Mouse (Mus musculus) embryonic fibroblast, embryonic 13.5 days (primary cell): ENCODE measurements around the gene Daglb.

ENCODE experiments used
- CTCF ChIP-seq: IDR thresholded peaks from 2 replicates; pipeline ENCODE4 v1.5.1; 2011; ENCODE audit warnings: mild to moderate bottlenecking, control low read depth, low read length, moderate library complexity, borderline replicate concordance; ENCODE audit not compliant: insufficient read depth
- POLR2A ChIP-seq: IDR thresholded peaks from 2 replicates; pipeline ENCODE4 v1.6.1; 2011; ENCODE audit warnings: low read depth, mild to moderate bottlenecking, control low read depth, low read length, moderate library complexity

DNA sequence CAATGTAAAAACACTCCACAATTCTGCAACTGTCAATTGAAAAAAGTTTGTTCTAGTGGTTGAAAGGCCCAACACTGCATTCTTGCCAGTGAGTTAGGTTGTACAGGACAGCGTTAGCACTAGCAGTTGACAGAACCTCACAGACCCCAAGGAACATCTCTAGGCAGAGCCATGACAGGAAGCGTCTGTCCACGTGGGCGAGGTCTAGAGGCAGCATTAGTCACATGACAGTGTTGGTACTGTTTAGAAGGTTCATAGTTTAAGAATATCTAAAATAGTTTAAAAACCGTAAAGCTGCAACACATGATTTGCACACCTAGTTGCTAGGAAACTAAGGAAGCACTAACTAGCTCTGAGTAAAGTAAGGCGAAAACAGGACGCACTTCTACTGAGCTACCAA, 41.2 kb downstream of the Daglb start:
- no peak for TF ChIP-seq POLR2A
- TF ChIP-seq CTCF, result no peak
